Mouse (Mus musculus) hindbrain, postnatal 0 days (tissue): ENCODE data around the gene Zgpat. TPM values are rescaled to one million over a fixed set of nuclear protein-coding genes. Genes with fewer than 3 reads are reported as not detected.

Experiments
- ATAC-seq: fragments of 200-750 bp; cut with Nextera tagmentation; 2 replicates; pipeline ENCODE4 v1.8.0; 2017; ENCODE audit warnings: mild to moderate bottlenecking, moderate TSS enrichment, moderate library complexity
- DNase-seq: peaks from one replicate; pipeline ENCODE4 v3.0.0-alpha.2; 2015; ENCODE audit warnings: low spot score
- H3K27ac ChIP-seq: fragments of 300-500 bp; sonication (generic); 2 replicates; pipeline ENCODE4 v1.5.1; 2014; ENCODE audit warnings: mild to moderate bottlenecking
- H3K27me3 ChIP-seq: fragments of 300-500 bp; sonication (generic); 2 replicates; pipeline ENCODE4 v1.6.1; 2014; ENCODE audit warnings: low read length, mixed read lengths; ENCODE audit not compliant: insufficient read depth
- H3K36me3 ChIP-seq: fragments of 300-500 bp; sonication (generic); 2 replicates; pipeline ENCODE4 v1.6.1; 2014; ENCODE audit warnings: low read length, mixed read lengths; ENCODE audit not compliant: insufficient read depth
- H3K4me1 ChIP-seq: fragments of 300-500 bp; sonication (generic); 2 replicates; pipeline ENCODE4 v1.6.1; 2014; ENCODE audit warnings: antibody characterized with exemption, low read length, mixed read lengths; ENCODE audit not compliant: insufficient read depth
- H3K4me2 ChIP-seq: fragments of 300-500 bp; sonication (generic); 2 replicates; pipeline ENCODE4 v1.6.1; 2014; ENCODE audit warnings: low read depth, mild to moderate bottlenecking, low read length, moderate library complexity, mixed read lengths
- H3K4me3 ChIP-seq: fragments of 300-500 bp; sonication (generic); 2 replicates; pipeline ENCODE4 v1.5.1; 2014; ENCODE audit warnings: low read length
- H3K9ac ChIP-seq: fragments of 300-500 bp; sonication (generic); replicated peaks from 2 replicates; pipeline ENCODE4 v1.6.1; 2014; ENCODE audit warnings: mild to moderate bottlenecking, low read length, moderate library complexity, mixed read lengths
- H3K9me3 ChIP-seq: fragments of 300-500 bp; sonication (generic); 2 replicates; pipeline ENCODE4 v1.6.1; 2016; ENCODE audit warnings: low read length, mixed read lengths
- CTCF ChIP-seq: IDR thresholded peaks from 2 replicates; pipeline ENCODE4 v1.5.1; 2016; ENCODE audit warnings: antibody characterized with exemption, control low read depth, low read depth
- WGBS: fragments of 180-500 bp; shearing (Covaris S2); extraction: QIAGEN DNeasy Blood & Tissue Kit; methylation state at CpG from one replicate; pipeline ENCODE4 v1.1.7; 2014; 5-methylcytosine and 5-hydroxymethylcytosine counted together
- polyA plus RNA-seq: library from polyadenylated mRNA; unstranded; fragments of >200 nt; fragmentation: Nextera tagmentation; extraction: Ambion mirVana; gene quantifications from 2 replicates; pipeline ENCODE4 v1.2.1, GENCODE M21; 2015
- total RNA-seq: library from RNA; depleted of rRNA; stranded (reverse); fragments of >200 nt; gene quantifications from 2 replicates; pipeline ENCODE4 v1.2.3, GENCODE M21; 2014; rRNA removed

The Zgpat gene
- total and polyA plus RNA-seq, 2 experiments from 2014 or later = 37.5 to 85.3 TPM

DNA sequence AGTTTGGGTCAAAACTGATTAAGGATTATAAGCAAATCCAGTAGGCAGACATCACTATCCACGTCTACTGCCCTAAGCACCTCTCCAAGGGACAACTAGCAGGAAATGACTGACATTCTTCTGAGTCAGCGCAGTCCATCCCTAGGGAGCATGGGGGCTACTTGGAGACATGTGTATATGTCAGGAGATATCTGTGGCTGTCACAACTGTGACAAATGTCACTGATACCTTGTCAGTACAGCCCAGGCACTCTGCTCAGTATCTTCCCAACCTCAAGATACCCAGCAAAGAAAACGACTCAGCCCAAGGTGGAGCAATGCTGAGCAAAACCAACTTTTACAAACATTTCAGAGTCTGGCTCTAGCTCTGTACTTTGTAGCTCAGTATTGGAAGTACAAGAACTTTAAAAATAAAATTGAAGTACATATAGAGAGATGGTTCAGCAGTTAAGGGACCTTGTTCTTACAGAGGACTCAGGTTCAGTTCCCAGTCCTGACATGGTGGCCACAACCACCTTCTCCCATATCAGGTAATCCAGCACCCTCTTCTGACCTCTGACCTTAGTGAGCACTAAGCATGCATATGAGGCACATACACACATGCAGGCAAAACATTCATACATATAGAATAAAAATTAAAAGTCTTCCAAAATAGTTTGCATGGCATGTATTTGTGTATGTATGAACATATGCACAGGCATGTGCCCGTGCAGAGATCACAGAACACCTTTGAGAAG, 56.3 kb downstream of the Zgpat start:
- H3K4me3 ChIP-seq = no peak overlapping the region
- no peak for TF ChIP-seq CTCF
- 0 out of 2 replicates have a peak, but pooled peaks cover 2% of the 10 kb centered on the region for H3K4me1 ChIP-seq
- H3K36me3 ChIP-seq = peaks cover 6% of the 10 kb centered on the region; the same call in 1 of the 2 replicates
- H3K4me2 ChIP-seq = no peak overlapping the region
- no peaks in the 10 kb centered on the region for H3K9me3 ChIP-seq
- 80% methylated on average over 4 of the region's 4 CpGs for WGBS
- no peak overlapping the region for H3K27ac ChIP-seq
- DNase-seq (no peak), ATAC-seq (no peak)
- no peak overlapping the region for H3K9ac ChIP-seq
- no peaks in the 10 kb centered on the region for H3K27me3 ChIP-seq

DNA sequence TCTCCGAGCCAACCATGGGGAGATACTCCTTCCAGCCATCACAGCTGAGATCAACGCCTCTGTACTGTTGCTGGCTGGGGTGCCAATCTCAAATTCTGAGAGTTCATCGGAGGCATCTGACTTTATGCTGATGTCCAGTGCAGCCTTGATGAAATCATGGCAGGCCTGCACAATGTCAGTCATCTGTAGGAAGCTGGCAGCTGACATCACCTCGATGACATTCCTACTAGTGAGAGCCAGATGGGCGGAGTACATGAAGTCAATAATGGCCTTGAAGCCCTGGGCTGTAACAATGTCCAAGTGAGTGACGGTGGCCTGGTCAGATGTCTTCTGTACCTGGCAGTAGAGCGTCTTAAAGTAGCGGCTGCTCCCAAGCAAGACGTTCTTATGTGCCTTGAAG, 59.1 kb downstream of the Zgpat start:
- H3K9ac ChIP-seq = no peak overlapping the region
- no peak for ATAC-seq
- 92% methylated on average over 9 of the region's 9 CpGs for WGBS

More for the DNA sequence above, 59.1 kb downstream of the Zgpat start:
- Histone ChIP-seq H3K27ac (no peak overlapping the region), H3K27me3 (no peaks in the 10 kb centered on the region), H3K4me2 (no peak overlapping the region), H3K9me3 (no peaks in the 10 kb centered on the region), H3K36me3 (peaks cover 6% of the 10 kb centered on the region; the same call in 1 of the 2 replicates), H3K4me1 (0 out of 2 replicates have a peak, but pooled peaks cover 2% of the 10 kb centered on the region), H3K4me3 (no peak overlapping the region)
- DNase-seq = no peak
- no peak for TF ChIP-seq CTCF

Other genes with a start within 250 kb of the Zgpat start
- 128 and 142 TPM in 2 replicates for gene Kcnq2, start 229.6 kb upstream of the Zgpat start, total RNA-seq
- gene Kcnq2, start 229.6 kb upstream of the Zgpat start, polyA plus RNA-seq = 32.3 and 34.6 TPM in 2 replicates
- gene Eef1a2, start 207.9 kb upstream of the Zgpat start, total RNA-seq = 304 and 351 TPM in 2 replicates
- gene Eef1a2, start 207.9 kb upstream of the Zgpat start, polyA plus RNA-seq = 24.7 and 26.7 TPM in 2 replicates
- 300 and 340 TPM in 2 replicates for gene Ppdpf, start 177.7 kb upstream of the Zgpat start, total RNA-seq
- gene Ppdpf, start 177.7 kb upstream of the Zgpat start, polyA plus RNA-seq = 329 and 347 TPM in 2 replicates
- gene Ptk6, start 162.1 kb upstream of the Zgpat start, total RNA-seq = not detected in 2 replicates
- gene Ptk6, start 162.1 kb upstream of the Zgpat start, polyA plus RNA-seq = not detected in 2 replicates
- gene Srms, start 151.7 kb upstream of the Zgpat start, total RNA-seq = 0.07 and 0.47 TPM in 2 replicates
- gene Srms, start 151.7 kb upstream of the Zgpat start, polyA plus RNA-seq = 0.09 and 0.18 TPM in 2 replicates
- gene Fndc11, start 144.9 kb upstream of the Zgpat start, total RNA-seq = 2.2 and 2.8 TPM in 2 replicates
- gene Fndc11, start 144.9 kb upstream of the Zgpat start, polyA plus RNA-seq = 0.25 and 0.52 TPM in 2 replicates
- gene Helz2, start 122.9 kb upstream of the Zgpat start, total RNA-seq = 2.8 and 5.7 TPM in 2 replicates
- 0.19 and 0.24 TPM in 2 replicates for gene Helz2, start 122.9 kb upstream of the Zgpat start, polyA plus RNA-seq
- 19.2 and 25.2 TPM in 2 replicates for gene Gmeb2, start 76.9 kb upstream of the Zgpat start, total RNA-seq
- gene Gmeb2, start 76.9 kb upstream of the Zgpat start, polyA plus RNA-seq = 8.6 and 8.9 TPM in 2 replicates
- gene Stmn3, start 50.4 kb upstream of the Zgpat start, total RNA-seq = 1,221 and 1,263 TPM in 2 replicates
- 1,758 and 1,824 TPM in 2 replicates for gene Stmn3, start 50.4 kb upstream of the Zgpat start, polyA plus RNA-seq
- gene Rtel1, start 45.2 kb upstream of the Zgpat start, total RNA-seq = 52.2 and 97.2 TPM in 2 replicates
- 21.6 and 28.0 TPM in 2 replicates for gene Rtel1, start 45.2 kb upstream of the Zgpat start, polyA plus RNA-seq
- 13.0 and 14.7 TPM in 2 replicates for gene Arfrp1, start 476 bp downstream of the Zgpat start, total RNA-seq
- 70.7 TPM in 2 replicates for gene Arfrp1, start 476 bp downstream of the Zgpat start, polyA plus RNA-seq
- 49.0 and 62.1 TPM in 2 replicates for gene Lime1, start 15.2 kb downstream of the Zgpat start, total RNA-seq
- gene Lime1, start 15.2 kb downstream of the Zgpat start, polyA plus RNA-seq = 24.1 and 26.2 TPM in 2 replicates
- gene Zbtb46, start 94.5 kb downstream of the Zgpat start, total RNA-seq = 29.0 and 33.0 TPM in 2 replicates
- gene Zbtb46, start 94.5 kb downstream of the Zgpat start, polyA plus RNA-seq = 17.0 and 19.2 TPM in 2 replicates
- gene Abhd16b, start 128.3 kb downstream of the Zgpat start, total RNA-seq = not detected in 2 replicates
- 0.08 TPM in 1 of 2 replicates, not detected in the other for gene Abhd16b, start 128.3 kb downstream of the Zgpat start, polyA plus RNA-seq
- 52.2 and 92.5 TPM in 2 replicates for gene Tpd52l2, start 132.2 kb downstream of the Zgpat start, total RNA-seq
- gene Tpd52l2, start 132.2 kb downstream of the Zgpat start, polyA plus RNA-seq = 127 and 128 TPM in 2 replicates
- gene Dnajc5, start 155.6 kb downstream of the Zgpat start, total RNA-seq = 417 and 459 TPM in 2 replicates
- gene Dnajc5, start 155.6 kb downstream of the Zgpat start, polyA plus RNA-seq = 260 and 276 TPM in 2 replicates
- 49.9 and 58.2 TPM in 2 replicates for gene Uckl1, start 220.0 kb downstream of the Zgpat start, total RNA-seq
- gene Uckl1, start 220.0 kb downstream of the Zgpat start, polyA plus RNA-seq = 36.5 and 38.1 TPM in 2 replicates
- 29.9 and 32.3 TPM in 2 replicates for gene Prpf6, start 226.9 kb downstream of the Zgpat start, total RNA-seq
- gene Prpf6, start 226.9 kb downstream of the Zgpat start, polyA plus RNA-seq = 39.8 and 42.4 TPM in 2 replicates
- gene Zfp512b, start 227.9 kb downstream of the Zgpat start, total RNA-seq = 66.2 and 75.8 TPM in 2 replicates
- gene Zfp512b, start 227.9 kb downstream of the Zgpat start, polyA plus RNA-seq = 70.3 and 74.6 TPM in 2 replicates
- gene Samd10, start 234.3 kb downstream of the Zgpat start, total RNA-seq = 110 and 144 TPM in 2 replicates
- 124 and 138 TPM in 2 replicates for gene Samd10, start 234.3 kb downstream of the Zgpat start, polyA plus RNA-seq